Mouse (Mus musculus) heart, embryonic 11.5 days (tissue): ENCODE results near the gene Gm21954. TPM values are rescaled to one million over a fixed set of nuclear protein-coding genes. Genes with fewer than 3 reads are reported as not detected.

Source experiments
- ATAC-seq: fragments of 200-750 bp; cut with Nextera tagmentation; replicated peaks from 2 replicates; pipeline ENCODE4 v1.8.0; 2017; ENCODE audit warnings: moderate library complexity; ENCODE audit not compliant: insufficient number of reproducible peaks, low FRiP score, low TSS enrichment
- H3K27ac ChIP-seq: fragments of 300-500 bp; sonication (generic); 2 replicates; pipeline ENCODE4 v1.5.1; 2014; ENCODE audit warnings: mild to moderate bottlenecking, low read depth, low read length
- H3K27me3 ChIP-seq: fragments of 300-500 bp; sonication (generic); 2 replicates; pipeline ENCODE4 v1.6.1; 2014; ENCODE audit warnings: mild to moderate bottlenecking, low read length, mixed read lengths; ENCODE audit not compliant: control insufficient read depth, insufficient read depth
- H3K36me3 ChIP-seq: fragments of 300-500 bp; sonication (generic); 2 replicates; pipeline ENCODE4 v1.6.1; 2014; ENCODE audit warnings: mild to moderate bottlenecking, low read length, moderate library complexity, mixed read lengths; ENCODE audit not compliant: control insufficient read depth, insufficient read depth
- H3K4me1 ChIP-seq: fragments of 300-500 bp; sonication (generic); 2 replicates; pipeline ENCODE4 v1.6.1; 2014; ENCODE audit warnings: low read length; ENCODE audit not compliant: control insufficient read depth, insufficient read depth
- H3K4me2 ChIP-seq: fragments of 300-500 bp; sonication (generic); 2 replicates; pipeline ENCODE4 v1.6.1; 2014; ENCODE audit warnings: mild to moderate bottlenecking, moderate library complexity
- H3K4me3 ChIP-seq: fragments of 300-500 bp; sonication (generic); 2 replicates; pipeline ENCODE4 v1.5.1; 2014; ENCODE audit warnings: low read depth, low read length
- H3K9ac ChIP-seq: fragments of 300-500 bp; sonication (generic); 2 replicates; pipeline ENCODE4 v1.6.1; 2014; ENCODE audit warnings: mild to moderate bottlenecking, low read depth, low read length, moderate library complexity
- H3K9me3 ChIP-seq: fragments of 300-500 bp; sonication (generic); replicated peaks from 2 replicates; pipeline ENCODE4 v1.6.1; 2016; ENCODE audit warnings: low read length; ENCODE audit not compliant: control insufficient read depth
- WGBS: fragments of 180-500 bp; shearing (Covaris S2); extraction: QIAGEN DNeasy Blood & Tissue Kit; methylation state at CpG from one replicate; pipeline ENCODE4 v1.1.7; 2014; ENCODE audit not compliant: insufficient replicate concordance; 5-methylcytosine and 5-hydroxymethylcytosine counted together
- polyA plus RNA-seq: library from polyadenylated mRNA; unstranded; fragments of >200 nt; fragmentation: Nextera tagmentation; extraction: Ambion mirVana; gene quantifications from 2 replicates; pipeline ENCODE4 v1.2.1, GENCODE M21; 2014

Gm21954 gene
- polyA plus RNA-seq, 1 experiment from 2014 or later = not detected

GRCm38 (mm10) chr3:55476694-55477093 is 4.7 kb upstream of the Gm21954 start:
- 82% methylated on average over 7 of the region's 7 CpGs for WGBS
- H3K4me2 ChIP-seq = no peak overlapping the region
- H3K4me3 ChIP-seq = no peak overlapping the region
- H3K4me1 ChIP-seq = no peaks in the 10 kb centered on the region
- ATAC-seq = no peak
- H3K9me3 ChIP-seq = no peaks in the 10 kb centered on the region
- no peak overlapping the region for H3K27ac ChIP-seq
- H3K36me3 ChIP-seq = no peaks in the 10 kb centered on the region
- no peaks in the 10 kb centered on the region for H3K27me3 ChIP-seq
- no peak overlapping the region for H3K9ac ChIP-seq

- no peak overlapping the region for H3K9ac ChIP-seq
- no peak overlapping the region for H3K27ac ChIP-seq
- no peaks in the 10 kb centered on the region for H3K4me1 ChIP-seq
- H3K9me3 ChIP-seq = no peaks in the 10 kb centered on the region
- ATAC-seq = no peak
- no peaks in the 10 kb centered on the region for H3K36me3 ChIP-seq
- H3K27me3 ChIP-seq = no peaks in the 10 kb centered on the region
- no peak overlapping the region for H3K4me3 ChIP-seq
- no peak overlapping the region for H3K4me2 ChIP-seq
- WGBS = 56% methylated on average over 6 of the region's 6 CpGs
These were observed 1.1 kb upstream of the Gm21954 start for GRCm38 (mm10) chr3:55473146-55473545.

GRCm38 (mm10) chr3:55466348-55466747 is 5.7 kb downstream of the Gm21954 start:
- no peaks in the 10 kb centered on the region for H3K27me3 ChIP-seq
- no peak overlapping the region for H3K9ac ChIP-seq
- H3K27ac ChIP-seq = no peak overlapping the region
- peaks cover 3% of the 10 kb centered on the region; the same call in 1 of the 2 replicates for H3K4me1 ChIP-seq
- no peak for ATAC-seq
- no peak overlapping the region for H3K4me2 ChIP-seq
- no peaks in the 10 kb centered on the region for H3K36me3 ChIP-seq
- H3K9me3 ChIP-seq = no peaks in the 10 kb centered on the region
- 75% methylated on average over 9 of the region's 9 CpGs for WGBS
- no peak overlapping the region for H3K4me3 ChIP-seq

GRCm38 (mm10) chr3:55465785-55466184 is 6.2 kb downstream of the Gm21954 start:
- Histone ChIP-seq H3K27ac (no peak overlapping the region), H3K36me3 (no peaks in the 10 kb centered on the region), H3K4me1 (peaks cover 3% of the 10 kb centered on the region; the same call in 1 of the 2 replicates), H3K9ac (no peak overlapping the region), H3K27me3 (no peaks in the 10 kb centered on the region), H3K4me3 (no peak overlapping the region), H3K9me3 (no peaks in the 10 kb centered on the region), H3K4me2 (no peak overlapping the region)
- ATAC-seq = no peak
- WGBS = 74% methylated on average over 8 of the region's 8 CpGs

GRCm38 (mm10) chr3:55464226-55464625 is 7.8 kb downstream of the Gm21954 start:
- no peak overlapping the region for H3K27ac ChIP-seq
- peaks cover 3% of the 10 kb centered on the region; the same call in 1 of the 2 replicates for H3K4me1 ChIP-seq

DNA sequence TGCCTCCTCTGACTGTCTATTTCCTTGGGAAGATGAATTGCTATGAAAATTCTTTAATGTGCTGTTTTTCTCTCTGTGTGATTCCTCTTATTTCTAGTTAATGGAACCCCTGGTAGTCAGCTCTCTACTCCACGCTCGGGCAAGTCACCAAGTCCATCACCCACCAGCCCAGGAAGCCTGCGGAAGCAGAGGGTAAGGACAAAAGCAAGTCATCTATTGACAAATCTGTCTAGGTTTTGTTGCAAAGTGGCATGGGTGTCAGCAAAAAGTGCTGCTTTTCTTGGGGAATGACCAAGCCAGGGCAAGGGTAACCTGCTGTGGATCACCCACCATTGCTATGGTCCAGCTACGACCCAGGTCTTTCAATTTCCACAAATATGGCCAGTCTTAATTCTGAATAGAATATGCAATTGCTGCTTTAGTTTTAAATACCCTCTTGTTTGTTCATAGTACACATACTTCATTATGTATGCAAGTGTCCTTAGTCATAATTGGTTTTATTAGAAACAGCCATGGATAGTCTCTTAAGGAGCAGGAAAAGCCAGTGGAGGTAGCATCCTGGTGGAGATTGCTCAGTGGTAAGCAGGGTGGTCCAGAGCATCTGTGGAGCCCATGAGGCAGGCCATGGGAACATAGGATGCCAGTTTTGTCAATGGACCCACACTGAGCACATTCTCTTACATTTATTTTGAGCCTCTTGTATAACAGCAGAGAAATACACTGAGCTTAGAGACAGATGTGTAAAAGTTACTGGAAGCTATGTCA is 8.9 kb downstream of the Gm21954 start:
- peaks cover 3% of the 10 kb centered on the region; the same call in 1 of the 2 replicates for H3K4me1 ChIP-seq
- no peaks in the 10 kb centered on the region for H3K9me3 ChIP-seq
- 88% methylated on average over 4 of the region's 4 CpGs for WGBS
- no peak overlapping the region for H3K9ac ChIP-seq
- ATAC-seq = no peak
- no peak overlapping the region for H3K27ac ChIP-seq
- no peak overlapping the region for H3K4me3 ChIP-seq
- H3K27me3 ChIP-seq = no peaks in the 10 kb centered on the region
- no peak overlapping the region for H3K4me2 ChIP-seq
- no peaks in the 10 kb centered on the region for H3K36me3 ChIP-seq

More at GRCm38 (mm10) chr3:55464226-55464625, 7.8 kb downstream of the Gm21954 start:
- Histone ChIP-seq H3K4me3 (no peak overlapping the region), H3K4me2 (no peak overlapping the region), H3K9ac (no peak overlapping the region), H3K9me3 (no peaks in the 10 kb centered on the region), H3K27me3 (no peaks in the 10 kb centered on the region), H3K36me3 (no peaks in the 10 kb centered on the region)
- WGBS = 64% methylated on average over 3 of the region's 3 CpGs
- no peak for ATAC-seq

DNA sequence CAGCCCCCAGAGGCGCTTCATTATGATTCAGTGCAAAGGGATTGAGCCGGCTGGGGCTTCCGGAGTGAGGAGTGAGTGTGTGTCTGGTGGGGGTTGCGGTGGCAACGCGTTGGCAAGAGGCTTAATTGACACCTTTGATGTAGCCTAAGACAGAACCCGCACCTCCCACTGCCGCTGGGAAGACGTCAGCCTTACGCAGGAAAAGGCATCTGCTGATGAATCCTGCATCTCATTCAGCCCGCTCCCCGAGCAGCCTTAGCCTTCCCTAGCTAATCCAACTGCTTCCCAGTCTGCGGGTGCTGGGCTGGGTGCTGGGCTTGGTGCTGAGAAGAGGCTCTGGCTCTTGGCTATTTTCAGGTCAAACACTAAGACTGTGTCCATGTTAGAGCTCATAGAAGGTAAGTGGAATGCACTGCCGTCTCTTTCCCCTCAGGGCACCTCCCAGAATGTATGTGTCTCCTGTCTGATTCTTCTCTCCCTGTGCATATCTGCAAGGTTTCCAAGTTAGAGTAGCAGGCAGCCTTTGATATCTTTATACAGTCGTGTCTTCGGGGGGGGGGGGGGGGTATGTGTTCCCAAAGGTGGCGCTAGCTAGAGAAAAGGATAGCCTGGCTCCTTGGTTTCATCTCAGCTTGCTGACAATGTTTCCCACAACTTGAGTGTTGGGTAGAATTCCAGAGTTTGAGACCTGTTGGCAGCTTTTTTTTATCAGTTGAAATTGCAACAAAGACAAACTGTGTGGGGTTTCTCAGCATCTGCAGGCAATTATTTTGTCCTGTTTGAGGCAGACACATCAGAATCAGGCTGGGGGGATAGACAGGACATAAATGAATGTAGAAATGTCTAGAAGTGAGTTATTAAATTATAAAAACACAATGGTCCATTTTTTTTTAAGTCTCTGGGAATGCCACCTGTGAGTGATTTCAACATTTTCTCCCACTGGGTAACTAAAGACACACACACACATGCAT is 10.0 kb downstream of the Gm21954 start:
- H3K27ac ChIP-seq = no peak overlapping the region
- H3K4me3 ChIP-seq = peak overlapping the region; percentile 40
- WGBS = 3% methylated on average over 17 of the region's 17 CpGs
- no peaks in the 10 kb centered on the region for H3K9me3 ChIP-seq
- no peaks in the 10 kb centered on the region for H3K36me3 ChIP-seq
- peak overlapping the region; percentile 46; the same call in 1 of the 2 replicates for H3K9ac ChIP-seq
- ATAC-seq = no peak
- peak overlapping the region; percentile 77 for H3K4me2 ChIP-seq
- no peaks in the 10 kb centered on the region for H3K27me3 ChIP-seq
- H3K4me1 ChIP-seq = peaks cover 3% of the 10 kb centered on the region; the same call in 1 of the 2 replicates

DNA sequence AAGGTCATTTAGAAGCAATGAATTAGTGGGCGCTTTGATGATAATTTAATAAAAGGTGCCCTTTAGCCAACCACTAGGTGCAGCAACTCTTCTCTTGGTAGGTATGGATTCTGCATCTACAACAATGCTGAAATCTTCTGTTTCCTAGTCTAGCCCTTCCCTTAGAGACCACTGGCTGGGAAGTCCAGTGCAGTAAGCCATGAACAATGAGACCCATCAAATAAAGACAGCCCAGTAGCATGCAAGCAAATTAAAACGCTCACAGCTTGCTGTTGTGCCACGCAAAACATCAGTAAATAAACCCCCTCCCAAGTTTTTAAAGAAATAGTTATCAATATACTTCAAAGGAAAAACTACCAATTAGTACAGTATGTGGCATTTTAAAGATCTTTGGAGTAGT is 10.9 kb downstream of the Gm21954 start:
- no peak overlapping the region for H3K9ac ChIP-seq
- H3K9me3 ChIP-seq = no peaks in the 10 kb centered on the region
- H3K36me3 ChIP-seq = no peaks in the 10 kb centered on the region
- no peak overlapping the region for H3K27ac ChIP-seq
- H3K4me2 ChIP-seq = peak overlapping the region; percentile 77
- H3K27me3 ChIP-seq = no peaks in the 10 kb centered on the region
- WGBS = 49% methylated on average over 3 of the region's 3 CpGs
- no peak for ATAC-seq
- peak overlapping the region; percentile 40 for H3K4me3 ChIP-seq
- H3K4me1 ChIP-seq = peaks cover 3% of the 10 kb centered on the region; the same call in 1 of the 2 replicates
